Mouse (Mus musculus) neutrophil, adult 83 days (primary cell): ENCODE data around the gene Slfn5. TPM values are rescaled to one million over a fixed set of nuclear protein-coding genes. Genes with fewer than 3 reads are reported as not detected.

Source experiments
- total RNA-seq, 2 experiments: library from RNA; stranded (reverse); gene quantifications; one replicate each; pipeline ENCODE4 v1.2.4; 2023

Gene Slfn5
- total RNA-seq, result 10 to 100 TPM; 21.3 to 30.5 TPM

GRCm38 (mm10) chr11:82950736-82951481 is at the start of gene Slfn5:
Gene Slfn5 (plus strand): TSS chr11:82951349.

GRCm38 (mm10) chr11:82907651-82908607 is 43.2 kb upstream of the Slfn5 start, which contains the start of gene Nle1:
Gene Nle1 (minus strand): TSS chr11:82908411.

DNA sequence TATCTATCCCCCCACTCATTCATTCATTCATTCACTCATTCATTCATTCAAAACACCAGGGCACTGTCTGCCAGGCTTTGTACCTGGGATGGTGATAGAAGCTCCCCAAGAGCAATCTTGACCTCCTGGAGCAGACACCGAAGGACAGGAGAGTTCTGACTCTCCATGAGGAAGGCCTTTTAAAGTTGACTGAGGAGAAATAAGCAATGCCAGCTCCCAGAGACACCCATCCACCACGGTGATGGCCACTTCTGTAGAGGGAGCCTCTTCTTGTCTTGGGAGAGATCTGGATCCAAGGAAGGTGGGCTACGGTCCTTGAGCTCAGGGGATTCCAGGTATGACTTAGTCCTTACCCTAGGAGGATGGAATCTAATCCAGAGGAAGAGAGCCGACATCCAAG is 40.9 kb upstream of the Slfn5 start, which contains the start of gene Unc45b:
Gene Unc45b, plus strand, starts transcription at position 301 of the 400 bp plus-strand sequence.

GRCm38 (mm10) chr11:82991469-82992166 is 40.5 kb downstream of the Slfn5 start, which contains the start of gene Slfn9:
Gene Slfn9 (minus strand): TSS chr11:82991830.

Other genes with a start within 250 kb of the Slfn5 start
- gene Cct6b, start 187.0 kb upstream of the Slfn5 start, total RNA-seq, result under 1 TPM; 0.22 to 0.50 TPM
- gene Zfp830, start 187.0 kb upstream of the Slfn5 start, total RNA-seq, result 10 to 100 TPM; 23.5 to 24.3 TPM
- 10 to 100 TPM; 20.9 to 24.6 TPM for gene Lig3, start 170.2 kb upstream of the Slfn5 start, total RNA-seq
- gene Rffl, start 80.1 kb upstream of the Slfn5 start, total RNA-seq, result 10 to 100 TPM; 59.5 to 67.4 TPM
- gene Rad51d, start 60.7 kb upstream of the Slfn5 start, total RNA-seq, result 10 to 100 TPM; 14.3 to 14.4 TPM
- not detected for gene Fndc8, start 59.2 kb upstream of the Slfn5 start, total RNA-seq
- gene Nle1, start 42.9 kb upstream of the Slfn5 start, total RNA-seq, result 1 to 10 TPM; 8.2 to 9.6 TPM
- not detected for gene Unc45b, start 40.8 kb upstream of the Slfn5 start, total RNA-seq
- gene Slfn9, start 40.5 kb downstream of the Slfn5 start, total RNA-seq, result 10 to 100 TPM; 10.2 to 13.0 TPM
- 10 to 100 TPM; 12.5 to 16.4 TPM for gene Slfn8, start 69.5 kb downstream of the Slfn5 start, total RNA-seq
- gene Slfn2, start 113.8 kb downstream of the Slfn5 start, total RNA-seq, result 100 to 1,000 TPM; 303 to 331 TPM
- 100 to 1,000 TPM in 1 of 2 experiments, 10 to 100 TPM in 1; 98.4 to 112 TPM for gene Slfn1, start 165.5 kb downstream of the Slfn5 start, total RNA-seq
- 100 to 1,000 TPM; 326 to 418 TPM for gene Slfn4, start 223.8 kb downstream of the Slfn5 start, total RNA-seq
- 10 to 100 TPM; 43.7 to 50.4 TPM for gene Slfn3, start 240.0 kb downstream of the Slfn5 start, total RNA-seq